Mouse (Mus musculus) forebrain, embryonic 14.5 days (tissue): Measurements from ENCODE around the gene Zfp14. TPM values are rescaled to one million over a fixed set of nuclear protein-coding genes. Genes with fewer than 3 reads are reported as not detected.

Source experiments
- ATAC-seq: fragments of 200-750 bp; cut with Nextera tagmentation; 2 replicates; pipeline ENCODE4 v1.8.0; 2017; ENCODE audit warnings: mild to moderate bottlenecking, moderate library complexity
- DNase-seq: peaks from one replicate; pipeline ENCODE4 v3.0.0-alpha.2; 2015; ENCODE audit warnings: low spot score
- H3K27ac ChIP-seq: fragments of 300-500 bp; sonication (generic); 2 replicates; pipeline ENCODE4 v1.5.1; 2014; ENCODE audit warnings: low read depth, mild to moderate bottlenecking, control low read depth, low read length, moderate library complexity
- H3K27me3 ChIP-seq: fragments of 300-500 bp; sonication (generic); replicated peaks from 2 replicates; pipeline ENCODE4 v1.6.1; 2014; ENCODE audit warnings: low read length, control low read depth, mixed read lengths; ENCODE audit not compliant: control insufficient read depth, insufficient read depth
- H3K36me3 ChIP-seq: fragments of 300-500 bp; sonication (generic); 2 replicates; pipeline ENCODE4 v1.6.1; 2014; ENCODE audit warnings: low read length, control low read depth; ENCODE audit not compliant: control insufficient read depth, insufficient read depth
- H3K4me1 ChIP-seq: fragments of 300-500 bp; sonication (generic); 2 replicates; pipeline ENCODE4 v1.6.1; 2014; ENCODE audit warnings: antibody characterized with exemption, low read length, control low read depth; ENCODE audit not compliant: control insufficient read depth, insufficient read depth
- H3K4me2 ChIP-seq: fragments of 300-500 bp; sonication (generic); 2 replicates; pipeline ENCODE4 v1.6.1; 2014; ENCODE audit warnings: mild to moderate bottlenecking, control low read depth, low read length
- H3K4me3 ChIP-seq: fragments of 300-500 bp; sonication (generic); 2 replicates; pipeline ENCODE4 v1.5.1; 2014; ENCODE audit warnings: low read depth, low read length, control low read depth
- H3K9ac ChIP-seq: fragments of 300-500 bp; sonication (generic); 2 replicates; pipeline ENCODE4 v1.6.1; 2014; ENCODE audit warnings: mild to moderate bottlenecking, low read length, control low read depth, moderate library complexity
- H3K9me3 ChIP-seq: fragments of 300-500 bp; sonication (generic); replicated peaks from 2 replicates; pipeline ENCODE4 v1.6.1; 2016; ENCODE audit warnings: low read length, control low read depth, mixed read lengths; ENCODE audit not compliant: control insufficient read depth
- WGBS: fragments of 180-500 bp; shearing (Covaris S2); extraction: QIAGEN DNeasy Blood & Tissue Kit; methylation state at CpG from one replicate; pipeline ENCODE4 v1.1.7; 2014; 5-methylcytosine and 5-hydroxymethylcytosine counted together
- polyA plus RNA-seq: library from polyadenylated mRNA; unstranded; fragments of >200 nt; fragmentation: Nextera tagmentation; extraction: Ambion mirVana; gene quantifications from 2 replicates; pipeline ENCODE4 v1.2.1, GENCODE M21; 2014

The Zfp14 gene
- polyA plus RNA-seq, 1 experiment from 2014 or later, result 14.3 TPM

- Histone ChIP-seq H3K36me3 (peaks cover 8% of the 10 kb centered on the region; the same call in 1 of the 2 replicates), H3K4me1 (peaks cover 7% of the 10 kb centered on the region), H3K27me3 (no peaks in the 10 kb centered on the region), H3K4me2 (no peak overlapping the region), H3K9me3 (no peaks in the 10 kb centered on the region), H3K27ac (peak overlapping the region; percentile 9; the same call in 1 of the 2 replicates), H3K9ac (no peak overlapping the region), H3K4me3 (no peak overlapping the region)
- no peak for ATAC-seq
- DNase-seq, result peak; percentile 40
- WGBS, result 84% methylated on average over 4 of the region's 4 CpGs
Observed at GRCm38 (mm10) chr7:30048126-30048525, 3.1 kb downstream of the Zfp14 start.

GRCm38 (mm10) chr7:30044354-30044753 lies 6.8 kb downstream of the Zfp14 start:
- Histone ChIP-seq H3K4me3 (no peak overlapping the region), H3K9ac (no peak overlapping the region), H3K27ac (no peak overlapping the region), H3K4me1 (no peaks in the 10 kb centered on the region), H3K27me3 (no peaks in the 10 kb centered on the region), H3K9me3 (no peaks in the 10 kb centered on the region), H3K4me2 (no peak overlapping the region), H3K36me3 (peaks cover 13% of the 10 kb centered on the region; the same call in 1 of the 2 replicates)
- DNase-seq (no peak), ATAC-seq (no peak)
- 64% methylated on average over 9 of the region's 9 CpGs for WGBS

GRCm38 (mm10) chr7:30034331-30034730 lies 16.8 kb downstream of the Zfp14 start:
- DNase-seq, result no peak
- Histone ChIP-seq H3K27me3 (no peaks in the 10 kb centered on the region), H3K9ac (no peak overlapping the region), H3K4me1 (no peaks in the 10 kb centered on the region), H3K4me2 (no peak overlapping the region), H3K9me3 (no peaks in the 10 kb centered on the region), H3K27ac (no peak overlapping the region), H3K36me3 (peaks cover 22% of the 10 kb centered on the region), H3K4me3 (no peak overlapping the region)
- 94% methylated on average over 12 of the region's 12 CpGs for WGBS
- ATAC-seq, result no peak

- DNase-seq, result no peak
- no peaks in the 10 kb centered on the region for H3K9me3 ChIP-seq
- 70% methylated on average over 3 of the region's 3 CpGs for WGBS
- H3K4me2 ChIP-seq, result no peak overlapping the region
- H3K4me1 ChIP-seq, result no peaks in the 10 kb centered on the region
- peaks cover 11% of the 10 kb centered on the region for H3K36me3 ChIP-seq
- no peaks in the 10 kb centered on the region for H3K27me3 ChIP-seq
- no peak overlapping the region for H3K4me3 ChIP-seq
- no peak overlapping the region for H3K9ac ChIP-seq
- no peak for ATAC-seq
- no peak overlapping the region for H3K27ac ChIP-seq
Observed at GRCm38 (mm10) chr7:30031379-30031778, 19.8 kb downstream of the Zfp14 start.

GRCm38 (mm10) chr7:30030677-30031076 lies 20.5 kb downstream of the Zfp14 start:
- WGBS, result 58% methylated on average over 6 of the region's 6 CpGs
- no peak for DNase-seq

GRCm38 (mm10) chr7:30028572-30028971 lies 22.6 kb downstream of the Zfp14 start:
- Histone ChIP-seq H3K4me1 (no peaks in the 10 kb centered on the region), H3K27me3 (no peaks in the 10 kb centered on the region), H3K27ac (no peak overlapping the region), H3K4me2 (no peak overlapping the region), H3K36me3 (peaks cover 36% of the 10 kb centered on the region), H3K9me3 (no peaks in the 10 kb centered on the region), H3K9ac (no peak overlapping the region), H3K4me3 (no peak overlapping the region)
- ATAC-seq (no peak), DNase-seq (no peak)
- whole genome bisulfite sequencing, result 92% methylated on average over 3 of the region's 3 CpGs

More at GRCm38 (mm10) chr7:30030677-30031076, 20.5 kb downstream of the Zfp14 start:
- Histone ChIP-seq H3K9ac (no peak overlapping the region), H3K4me3 (no peak overlapping the region), H3K27ac (no peak overlapping the region), H3K4me1 (no peaks in the 10 kb centered on the region), H3K4me2 (no peak overlapping the region), H3K36me3 (peaks cover 16% of the 10 kb centered on the region), H3K27me3 (no peaks in the 10 kb centered on the region), H3K9me3 (no peaks in the 10 kb centered on the region)
- no peak for ATAC-seq

GRCm38 (mm10) chr7:30027331-30027730 lies 23.8 kb downstream of the Zfp14 start:
- Histone ChIP-seq H3K9ac (no peak overlapping the region), H3K27ac (no peak overlapping the region), H3K27me3 (no peaks in the 10 kb centered on the region), H3K4me3 (no peak overlapping the region), H3K9me3 (no peaks in the 10 kb centered on the region), H3K36me3 (peaks cover 48% of the 10 kb centered on the region), H3K4me2 (no peak overlapping the region), H3K4me1 (no peaks in the 10 kb centered on the region)
- WGBS, result 81% methylated on average over 4 of the region's 4 CpGs
- DNase-seq (no peak), ATAC-seq (no peak)

GRCm38 (mm10) chr7:30025358-30025757 lies 25.8 kb downstream of the Zfp14 start:
- no peak overlapping the region for H3K4me3 ChIP-seq
- no peaks in the 10 kb centered on the region for H3K27me3 ChIP-seq
- H3K4me1 ChIP-seq, result no peaks in the 10 kb centered on the region
- H3K4me2 ChIP-seq, result no peak overlapping the region
- H3K9me3 ChIP-seq, result no peaks in the 10 kb centered on the region
- H3K36me3 ChIP-seq, result peaks cover 56% of the 10 kb centered on the region
- no peak for ATAC-seq
- WGBS, result 85% methylated on average over 5 of the region's 5 CpGs
- H3K9ac ChIP-seq, result no peak overlapping the region
- no peak for DNase-seq
- no peak overlapping the region for H3K27ac ChIP-seq

GRCm38 (mm10) chr7:30023800-30024199 lies 27.4 kb downstream of the Zfp14 start:
- DNase-seq (no peak), ATAC-seq (no peak)
- Histone ChIP-seq H3K36me3 (peaks cover 67% of the 10 kb centered on the region), H3K27me3 (no peaks in the 10 kb centered on the region), H3K4me2 (no peak overlapping the region), H3K9ac (no peak overlapping the region), H3K4me1 (no peaks in the 10 kb centered on the region), H3K9me3 (no peaks in the 10 kb centered on the region), H3K4me3 (no peak overlapping the region), H3K27ac (no peak overlapping the region)
- WGBS, result 89% methylated on average over 8 of the region's 8 CpGs
